31 mouse cellular contexts compared by ENCODE assay signal in genomic region chr6:110807481-110807880, GRCm38 (mm10).
"Had no signal": no experiment of that assay in that cellular context is flagged by ENCODE, and none has a peak within 500 bp of the region (broad histone marks: within the 10 kb centered on the region; RNA-seq: fewer than 3 reads in every experiment).

No protein-coding gene starts in this region.

- H3K4me2 ChIP-seq: limb, embryonic 12.5 days; limb, embryonic 13.5 days; limb, embryonic 15.5 days; liver, embryonic 11.5 days; liver, embryonic 12.5 days; liver, embryonic 13.5 days; liver, embryonic 15.5 days; lung, embryonic 14.5 days; lung, embryonic 15.5 days; midbrain, embryonic 11.5 days; midbrain, embryonic 12.5 days; midbrain, embryonic 13.5 days; midbrain, embryonic 15.5 days had no signal

- H3K27ac ChIP-seq: limb, embryonic 10.5 days; limb, embryonic 12.5 days; limb, embryonic 13.5 days; limb, embryonic 15.5 days; liver, embryonic 12.5 days; liver, embryonic 13.5 days; liver, embryonic 14.5 days; liver, embryonic 15.5 days; lung, embryonic 15.5 days; macrophage; midbrain, embryonic 10.5 days; midbrain, embryonic 12.5 days; midbrain, embryonic 13.5 days; midbrain, embryonic 15.5 days had no signal

- H3K9me3 ChIP-seq: limb, embryonic 10.5 days; limb, embryonic 12.5 days; limb, embryonic 13.5 days; limb, embryonic 15.5 days; liver, embryonic 12.5 days; liver, embryonic 13.5 days; liver, embryonic 15.5 days; lung, embryonic 15.5 days; megakaryocyte, embryonic 14.5 days; midbrain, embryonic 10.5 days; midbrain, embryonic 12.5 days; midbrain, embryonic 13.5 days; midbrain, embryonic 15.5 days had no signal

- ATAC-seq: liver, embryonic 12.5 days; liver, postnatal 0 days; lung, postnatal 0 days; midbrain, embryonic 13.5 days; midbrain, embryonic 15.5 days; midbrain, embryonic 16.5 days had no signal

- H3K4me3 ChIP-seq: limb, embryonic 10.5 days; limb, embryonic 12.5 days; limb, embryonic 13.5 days; limb, embryonic 15.5 days; liver, embryonic 12.5 days; liver, embryonic 13.5 days; liver, embryonic 15.5 days; lung, embryonic 15.5 days; megakaryocyte, embryonic 14.5 days; midbrain, embryonic 10.5 days; midbrain, embryonic 12.5 days; midbrain, embryonic 13.5 days; midbrain, embryonic 15.5 days; myocyte had no signal

- H3K9ac ChIP-seq: limb, embryonic 12.5 days; limb, embryonic 13.5 days; limb, embryonic 15.5 days; liver, embryonic 12.5 days; liver, embryonic 13.5 days; liver, embryonic 14.5 days; liver, embryonic 15.5 days; liver, postnatal 0 days; lung, embryonic 14.5 days; lung, embryonic 15.5 days; midbrain, embryonic 12.5 days; midbrain, embryonic 13.5 days; midbrain, embryonic 15.5 days had no signal

- H3K4me1 ChIP-seq: limb, embryonic 10.5 days; limb, embryonic 12.5 days; limb, embryonic 13.5 days; limb, embryonic 15.5 days; liver, embryonic 12.5 days; liver, embryonic 13.5 days; liver, embryonic 15.5 days; lung, embryonic 15.5 days; megakaryocyte, embryonic 14.5 days; midbrain, embryonic 10.5 days; midbrain, embryonic 12.5 days; midbrain, embryonic 13.5 days; midbrain, embryonic 15.5 days had no signal

- H3K27me3 ChIP-seq: limb, embryonic 12.5 days; limb, embryonic 13.5 days; limb, embryonic 15.5 days; liver, embryonic 12.5 days; liver, embryonic 13.5 days; liver, embryonic 15.5 days; lung, embryonic 15.5 days; megakaryocyte, embryonic 14.5 days; midbrain, embryonic 12.5 days; midbrain, embryonic 13.5 days; midbrain, embryonic 15.5 days had no signal

- H3K36me3 ChIP-seq: limb, embryonic 10.5 days; limb, embryonic 12.5 days; limb, embryonic 13.5 days; limb, embryonic 15.5 days; liver, embryonic 12.5 days; liver, embryonic 13.5 days; liver, embryonic 15.5 days; lung, embryonic 15.5 days; midbrain, embryonic 10.5 days; midbrain, embryonic 12.5 days; midbrain, embryonic 13.5 days; midbrain, embryonic 15.5 days had no signal

- DNase-seq: left cerebral cortex, postnatal 4 days; liver; liver, embryonic 13.5 days; liver, postnatal 0 days; lung, adult 18-20 months; lung, adult 2 months; lung, embryonic 14.5 days; lung, postnatal 10 days; lung, postnatal 14 days; lung, postnatal 36 days; lung, postnatal 4 days; midbrain, embryonic 14.5 days had no signal
